Comparison of ENCODE assay signal across 9 mouse cellular contexts in genomic region chr7:126528166-126528577, GRCm38 (mm10). TPM values are rescaled to one million over a fixed set of nuclear protein-coding genes. Genes with fewer than 3 reads are reported as not detected.
DNase-seq lines count a peak whose midpoint lies in the region; ATAC-seq lines count a peak whose summit lies in the region.
"Had no signal": no experiment of that assay in that cellular context is flagged by ENCODE, and none has a peak within 500 bp of the region (broad histone marks: within the 10 kb centered on the region; RNA-seq: fewer than 3 reads in every experiment).

No protein-coding gene starts in this region.

- no peaks in the 10 kb centered on the region for H3K4me1 ChIP-seq in brown adipose tissue, adult 24 weeks (ENCODE audit: control insufficient read depth, insufficient read depth, insufficient read length, low read length)
- peaks cover 2% of the 10 kb centered on the region; the same call in 1 of the 2 replicates for H3K4me1 ChIP-seq in midbrain, embryonic 15.5 days
- H3K4me1 ChIP-seq: stomach, embryonic 15.5 days had no signal

- no peaks in the 10 kb centered on the region for H3K27me3 ChIP-seq in midbrain, embryonic 15.5 days (replicated peaks)
- H3K27me3 ChIP-seq: stomach, embryonic 15.5 days had no signal

- WGBS in midbrain, embryonic 15.5 days: 0% methylated on average over 1 of the region's 1 CpGs

- DNase-seq in cerebellum, adult 18-20 months: peak; percentile 19 to 23
- no peak for DNase-seq in cerebellum, adult 11-12 months
- DNase-seq in 3T3-L1 (ENCODE audit: low read depth, low spot score): peak; percentile 74
- peak; percentile 59 for DNase-seq in forelimb bud, embryonic 11.5 days (ENCODE audit: low read depth, low spot score)
- DNase-seq in kidney, postnatal 14 days: peak; percentile 60
- no peak for DNase-seq in frontal cortex, postnatal 25 days (ENCODE audit: low spot score in 2 of 2)

- H3K4me2 ChIP-seq in midbrain, embryonic 15.5 days: 0 out of 2 replicates have a peak overlapping the region, but pooled peaks have one; percentile 17
- H3K4me2 ChIP-seq: stomach, embryonic 15.5 days had no signal

- H3K9me3 ChIP-seq in midbrain, embryonic 15.5 days: no peaks in the 10 kb centered on the region
- H3K9me3 ChIP-seq: stomach, embryonic 15.5 days had no signal

- H3K4me3 ChIP-seq in brown adipose tissue, adult 24 weeks (ENCODE audit: insufficient read depth, low read depth, low read length): peak overlapping the region; percentile 14; the same call in 1 of the 2 replicates
- no peak overlapping the region for H3K4me3 ChIP-seq in midbrain, embryonic 15.5 days
- H3K4me3 ChIP-seq: stomach, embryonic 15.5 days had no signal

- peak; percentile 42 for ATAC-seq in midbrain, embryonic 15.5 days (replicated peaks)

- H3K27ac ChIP-seq in brown adipose tissue, adult 24 weeks (replicated peaks; ENCODE audit: low read depth, low read length): no peak overlapping the region
- peak overlapping the region; percentile 79 for H3K27ac ChIP-seq in midbrain, embryonic 15.5 days
- H3K27ac ChIP-seq: stomach, embryonic 15.5 days had no signal

- no peaks in the 10 kb centered on the region for H3K36me3 ChIP-seq in midbrain, embryonic 15.5 days (replicated peaks)
- H3K36me3 ChIP-seq: stomach, embryonic 15.5 days had no signal

- peak overlapping the region; percentile 18; the same call in 1 of the 2 replicates for H3K9ac ChIP-seq in midbrain, embryonic 15.5 days
- H3K9ac ChIP-seq: stomach, embryonic 15.5 days had no signal

RNA-seq across cellular contexts. Expression of gene Atxn2l, which starts 24.9 kb away (rescaled TPM):
- 21.4 and 27.7 TPM in 2 replicates for polyA plus RNA-seq in brown adipose tissue, adult 24 weeks (2012; ENCODE audit: insufficient read depth, insufficient read length, missing spikeins)
- 75.9 and 83.6 TPM in 2 replicates for polyA plus RNA-seq in midbrain, embryonic 15.5 days (2015; fragmentation: Nextera tagmentation; extraction: Ambion mirVana)

RNA-seq across cellular contexts. Expression of gene Eif3c, which starts 38.0 kb away (rescaled TPM):
- polyA plus RNA-seq in brown adipose tissue, adult 24 weeks (2012; ENCODE audit: insufficient read depth, insufficient read length, missing spikeins): 108 and 123 TPM in 2 replicates
- polyA plus RNA-seq in midbrain, embryonic 15.5 days (2015; fragmentation: Nextera tagmentation; extraction: Ambion mirVana): 173 and 186 TPM in 2 replicates

RNA-seq across cellular contexts. Expression of gene Tufm, which starts 41.0 kb away (rescaled TPM):
- polyA plus RNA-seq in brown adipose tissue, adult 24 weeks (2012; ENCODE audit: insufficient read depth, insufficient read length, missing spikeins): 184 and 254 TPM in 2 replicates
- polyA plus RNA-seq in midbrain, embryonic 15.5 days (2015; fragmentation: Nextera tagmentation; extraction: Ambion mirVana): 133 and 137 TPM in 2 replicates

RNA-seq across cellular contexts. Expression of gene Sh2b1, which starts 52.9 kb away (rescaled TPM):
- 34.7 and 38.2 TPM in 2 replicates for polyA plus RNA-seq in brown adipose tissue, adult 24 weeks (2012; ENCODE audit: insufficient read depth, insufficient read length, missing spikeins)
- 84.3 and 87.0 TPM in 2 replicates for polyA plus RNA-seq in midbrain, embryonic 15.5 days (2015; fragmentation: Nextera tagmentation; extraction: Ambion mirVana)

RNA-seq across cellular contexts. Expression of gene Apobr, which starts 56.6 kb away (rescaled TPM):
- 5.8 and 12.6 TPM in 2 replicates for polyA plus RNA-seq in brown adipose tissue, adult 24 weeks (2012; ENCODE audit: insufficient read depth, insufficient read length, missing spikeins)
- polyA plus RNA-seq in midbrain, embryonic 15.5 days (2015; fragmentation: Nextera tagmentation; extraction: Ambion mirVana): 0.32 and 0.38 TPM in 2 replicates

Comparison
In these comparisons a context has a peak if more than half of its experiments do, and no peak if none do; other contexts are left out.
1. DNase-seq: peak in cerebellum, adult 18-20 months (2 of 2), 3T3-L1 (single experiment), forelimb bud, embryonic 11.5 days (single experiment) and kidney, postnatal 14 days (single experiment); none in cerebellum, adult 11-12 months (single experiment) and frontal cortex, postnatal 25 days (0 of 2).